Mouse (Mus musculus) G1E (cell line): ENCODE measurements around the gene Lmbr1.

Source experiments
- CTCF ChIP-seq: IDR thresholded peaks from 2 replicates; pipeline ENCODE4 v1.5.1; 2012; ENCODE audit warnings: low read depth, low read length, inconsistent platforms, mixed read lengths
- GATA2 ChIP-seq: IDR thresholded peaks from 2 replicates; pipeline ENCODE4 v1.6.1; 2012; ENCODE audit warnings: low read depth, low read length, inconsistent platforms, borderline replicate concordance
- POLR2AphosphoS5 ChIP-seq: IDR thresholded peaks from 2 replicates; pipeline ENCODE4 v1.6.1; 2012; ENCODE audit warnings: low read depth, low read length, inconsistent platforms; ENCODE audit not compliant: insufficient replicate concordance
- TAL1 ChIP-seq: conservative IDR thresholded peaks from 2 replicates; pipeline ENCODE4 v1.6.1; 2012; ENCODE audit warnings: low read depth, low read length, inconsistent platforms, mixed read lengths

DNA sequence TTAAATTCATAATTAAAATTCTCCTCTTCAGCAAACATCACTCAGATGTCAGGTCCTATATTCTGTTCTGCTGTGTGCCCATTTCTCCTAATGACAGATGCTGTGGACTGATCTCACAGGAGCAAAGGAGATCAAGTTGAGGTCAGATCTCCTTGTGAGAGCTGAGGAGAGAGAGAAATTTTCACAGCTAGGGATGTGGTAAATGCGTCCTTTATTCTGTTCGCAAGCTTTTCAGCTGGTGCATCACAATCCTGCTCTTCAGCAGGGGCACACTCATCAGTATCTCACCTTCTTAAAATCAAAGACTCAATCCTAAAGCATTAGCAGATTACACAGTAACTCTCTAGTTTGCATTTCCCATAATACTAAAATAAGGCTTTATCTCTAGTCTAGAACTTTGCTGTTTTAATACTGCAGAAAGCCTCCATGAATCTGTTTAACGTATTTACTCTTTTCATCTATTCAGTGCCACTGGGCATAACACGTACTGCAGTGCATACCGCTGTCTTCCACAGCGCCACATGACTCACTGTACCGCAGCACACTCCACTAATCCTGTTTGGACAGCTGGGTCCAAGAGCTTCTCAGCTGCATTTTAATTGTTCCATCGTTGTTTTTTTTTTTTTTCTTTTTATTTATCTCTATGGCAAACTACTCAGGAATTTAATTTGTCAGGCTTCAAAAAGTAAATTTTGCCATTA lies 127.2 kb downstream of the Lmbr1 start:
- no peak for TF ChIP-seq CTCF
- no peak for TF ChIP-seq GATA2
- TF ChIP-seq TAL1 = no peak
- TF ChIP-seq POLR2AphosphoS5 = no peak
